Mouse (Mus musculus): ENCODE measurements around the gene Prkcz. TPM values are rescaled to one million over a fixed set of nuclear protein-coding genes. Genes with fewer than 3 reads are reported as not detected.
A peak's percentile ranks its signal among the peaks of the same experiment; 100 is the strongest.

Gene Prkcz
- polyA plus RNA-seq, 1 experiment from 2014 or later = 6.8 TPM

GRCm38 (mm10) chr4:155308679-155309078 lies 52.5 kb downstream of the Prkcz start:
- Histone ChIP-seq H3K27ac (ENCODE audit: low read depth, low read length) (no peak overlapping the region), H3K9me3 (replicated peaks; ENCODE audit: control insufficient read depth, low read length) (no peaks in the 10 kb centered on the region), H3K9ac (ENCODE audit: low read depth, low read length) (no peak overlapping the region), H3K27me3 (ENCODE audit: control insufficient read depth, insufficient read depth, low read length) (0 out of 2 replicates have a peak, but pooled peaks cover 3% of the 10 kb centered on the region), H3K4me1 (ENCODE audit: control insufficient read depth, insufficient read depth, low read length) (peaks cover 5% of the 10 kb centered on the region), H3K36me3 (ENCODE audit: control insufficient read depth, insufficient read depth, low read length) (no peaks in the 10 kb centered on the region), H3K4me2 (no peak overlapping the region), H3K4me3 (ENCODE audit: low read depth, low read length) (no peak overlapping the region)
- WGBS (ENCODE audit: insufficient replicate concordance) = 80% methylated on average over 12 of the region's 12 CpGs
- ATAC-seq (replicated peaks; ENCODE audit: insufficient number of reproducible peaks, low FRiP score, low TSS enrichment) = no peak

GRCm38 (mm10) chr4:155308068-155308467 lies 53.1 kb downstream of the Prkcz start:
- ATAC-seq (replicated peaks; ENCODE audit: insufficient number of reproducible peaks, low FRiP score, low TSS enrichment) = peak; percentile 63; the same call in 1 of the 2 replicates
- peak overlapping the region; percentile 46 for H3K4me2 ChIP-seq
- WGBS (ENCODE audit: insufficient replicate concordance) = 0% methylated on average over 11 of the region's 11 CpGs
- peaks cover 5% of the 10 kb centered on the region for H3K4me1 ChIP-seq (ENCODE audit: control insufficient read depth, insufficient read depth, low read length)
- no peaks in the 10 kb centered on the region for H3K36me3 ChIP-seq (ENCODE audit: control insufficient read depth, insufficient read depth, low read length)
- peak overlapping the region; percentile 49; the same call in 1 of the 2 replicates for H3K9ac ChIP-seq (ENCODE audit: low read depth, low read length)
- 0 out of 2 replicates have a peak, but pooled peaks cover 3% of the 10 kb centered on the region for H3K27me3 ChIP-seq (ENCODE audit: control insufficient read depth, insufficient read depth, low read length)
- H3K9me3 ChIP-seq (replicated peaks; ENCODE audit: control insufficient read depth, low read length) = no peaks in the 10 kb centered on the region
- peak overlapping the region; percentile 14; the same call in 1 of the 2 replicates for H3K4me3 ChIP-seq (ENCODE audit: low read depth, low read length)
- no peak overlapping the region for H3K27ac ChIP-seq (ENCODE audit: low read depth, low read length)

DNA sequence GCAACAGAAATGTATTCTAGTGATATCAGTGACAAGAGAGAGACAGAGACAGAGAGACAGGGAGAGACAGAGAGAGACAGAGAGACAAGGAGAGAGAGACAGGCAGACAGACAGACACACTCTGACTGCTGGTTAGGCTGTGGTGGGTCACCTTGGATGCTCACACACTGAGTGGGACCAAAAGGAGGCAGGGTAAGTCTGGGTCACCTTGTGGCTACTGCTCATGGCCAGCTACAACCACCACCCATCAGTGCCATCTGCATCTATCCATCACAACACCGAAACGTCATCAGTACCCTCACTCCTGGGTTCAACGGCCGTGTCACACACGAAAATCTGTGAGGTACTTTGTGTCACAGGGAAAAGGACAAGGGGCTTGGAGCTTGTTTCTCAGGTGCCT lies 53.6 kb downstream of the Prkcz start:
- no peak overlapping the region for H3K27ac ChIP-seq (ENCODE audit: low read depth, low read length)
- no peak for ATAC-seq (replicated peaks; ENCODE audit: insufficient number of reproducible peaks, low FRiP score, low TSS enrichment)
- H3K9me3 ChIP-seq (replicated peaks; ENCODE audit: control insufficient read depth, low read length) = no peaks in the 10 kb centered on the region
- peak overlapping the region; percentile 46 for H3K4me2 ChIP-seq
- H3K27me3 ChIP-seq (ENCODE audit: control insufficient read depth, insufficient read depth, low read length) = 0 out of 2 replicates have a peak, but pooled peaks cover 3% of the 10 kb centered on the region
- peaks cover 5% of the 10 kb centered on the region for H3K4me1 ChIP-seq (ENCODE audit: control insufficient read depth, insufficient read depth, low read length)
- WGBS (ENCODE audit: insufficient replicate concordance) = 71% methylated on average over 5 of the region's 5 CpGs
- peak overlapping the region; percentile 14; the same call in 1 of the 2 replicates for H3K4me3 ChIP-seq (ENCODE audit: low read depth, low read length)
- H3K9ac ChIP-seq (ENCODE audit: low read depth, low read length) = peak overlapping the region; percentile 49; the same call in 1 of the 2 replicates
- H3K36me3 ChIP-seq (ENCODE audit: control insufficient read depth, insufficient read depth, low read length) = no peaks in the 10 kb centered on the region

DNA sequence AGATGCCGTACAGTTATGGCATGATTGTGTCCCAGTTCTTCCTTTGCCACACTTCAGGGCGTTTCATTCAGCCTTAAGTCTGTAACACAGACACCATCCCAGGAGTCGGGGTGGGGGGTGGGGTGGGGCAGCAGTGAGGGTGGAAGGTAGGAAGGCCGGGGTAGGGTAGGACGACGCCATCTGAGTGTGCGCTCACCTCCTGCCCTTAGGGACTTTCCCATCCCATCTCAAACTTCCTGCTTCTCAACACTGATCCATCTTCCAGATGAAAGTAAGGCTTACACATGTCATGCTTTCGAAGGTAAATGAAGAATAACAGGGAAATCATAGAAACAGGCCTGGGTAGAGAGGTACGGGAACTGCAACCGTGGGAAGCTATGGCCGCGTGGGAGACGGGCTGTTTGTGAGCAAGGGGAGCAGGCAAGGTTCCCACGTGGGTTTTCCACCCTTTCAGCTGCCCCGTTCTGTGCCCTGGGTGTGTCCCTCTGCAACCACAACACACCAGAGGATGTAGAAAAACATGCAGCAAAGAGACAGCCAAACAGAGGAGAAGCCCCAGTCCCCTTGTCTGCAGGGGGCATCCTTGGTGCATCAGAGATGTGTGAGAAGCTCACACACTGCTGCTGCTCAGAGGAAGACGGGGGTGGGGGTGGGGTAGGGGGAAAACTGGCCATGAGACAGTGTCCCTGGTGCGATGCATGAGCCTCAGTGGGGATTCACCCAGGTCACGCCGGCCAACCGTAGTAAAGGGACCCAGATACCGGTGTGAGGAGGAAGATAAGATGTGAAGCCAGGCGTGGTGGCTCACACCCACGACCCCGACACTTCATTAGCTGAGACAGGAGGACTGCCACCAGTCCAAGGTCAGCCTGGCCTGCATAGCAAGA lies 54.6 kb downstream of the Prkcz start:
- H3K4me2 ChIP-seq = no peak overlapping the region
- H3K4me1 ChIP-seq (ENCODE audit: control insufficient read depth, insufficient read depth, low read length) = peaks cover 7% of the 10 kb centered on the region
- H3K4me3 ChIP-seq (ENCODE audit: low read depth, low read length) = no peak overlapping the region
- H3K36me3 ChIP-seq (ENCODE audit: control insufficient read depth, insufficient read depth, low read length) = no peaks in the 10 kb centered on the region
- 0 out of 2 replicates have a peak, but pooled peaks cover 3% of the 10 kb centered on the region for H3K27me3 ChIP-seq (ENCODE audit: control insufficient read depth, insufficient read depth, low read length)
- no peak overlapping the region for H3K9ac ChIP-seq (ENCODE audit: low read depth, low read length)
- ATAC-seq (replicated peaks; ENCODE audit: insufficient number of reproducible peaks, low FRiP score, low TSS enrichment) = no peak
- WGBS (ENCODE audit: insufficient replicate concordance) = 43% methylated on average over 24 of the region's 24 CpGs
- H3K27ac ChIP-seq (ENCODE audit: low read depth, low read length) = no peak overlapping the region
- H3K9me3 ChIP-seq (replicated peaks; ENCODE audit: control insufficient read depth, low read length) = no peaks in the 10 kb centered on the region

- Histone ChIP-seq H3K4me3 (ENCODE audit: low read depth, low read length) (no peak overlapping the region), H3K36me3 (ENCODE audit: control insufficient read depth, insufficient read depth, low read length) (no peaks in the 10 kb centered on the region), H3K27me3 (ENCODE audit: control insufficient read depth, insufficient read depth, low read length) (0 out of 2 replicates have a peak, but pooled peaks cover 3% of the 10 kb centered on the region), H3K9me3 (replicated peaks; ENCODE audit: control insufficient read depth, low read length) (no peaks in the 10 kb centered on the region), H3K9ac (ENCODE audit: low read depth, low read length) (no peak overlapping the region), H3K27ac (ENCODE audit: low read depth, low read length) (no peak overlapping the region), H3K4me1 (ENCODE audit: control insufficient read depth, insufficient read depth, low read length) (peaks cover 7% of the 10 kb centered on the region), H3K4me2 (no peak overlapping the region)
- 62% methylated on average over 8 of the region's 8 CpGs for WGBS (ENCODE audit: insufficient replicate concordance)
- no peak for ATAC-seq (replicated peaks; ENCODE audit: insufficient number of reproducible peaks, low FRiP score, low TSS enrichment)
These were observed 55.6 kb downstream of the Prkcz start for GRCm38 (mm10) chr4:155305531-155306031.

DNA sequence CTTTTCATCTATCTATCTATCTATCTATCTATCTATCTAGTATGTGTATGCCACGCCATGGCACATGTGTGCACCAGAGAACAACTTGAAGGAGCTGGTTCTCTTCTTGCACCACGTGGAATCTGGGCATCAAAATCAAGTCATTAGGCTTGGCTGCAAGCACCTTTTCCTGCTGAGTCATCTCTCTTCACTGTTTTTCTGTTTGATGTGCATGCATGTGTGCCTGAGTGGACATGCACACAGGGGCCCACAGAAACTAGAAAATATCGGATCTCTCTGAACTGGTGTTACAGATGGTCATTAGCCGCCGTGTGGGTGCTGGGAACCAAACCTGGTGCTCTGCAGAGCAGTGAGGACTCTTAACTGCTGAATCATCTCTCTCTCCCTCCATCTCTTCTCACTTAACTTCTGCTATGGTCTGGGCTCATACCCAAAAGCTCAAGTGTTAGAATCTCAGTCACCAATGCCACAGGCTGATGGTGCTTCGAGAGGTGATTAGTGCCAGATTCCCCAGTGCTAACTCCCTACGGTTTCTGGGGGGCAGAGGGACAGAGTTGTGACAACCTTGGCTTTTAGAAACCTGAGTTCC lies 56.6 kb downstream of the Prkcz start:
- 89% methylated on average over 7 of the region's 7 CpGs for WGBS (ENCODE audit: insufficient replicate concordance)
- no peak overlapping the region for H3K9ac ChIP-seq (ENCODE audit: low read depth, low read length)
- H3K27me3 ChIP-seq (ENCODE audit: control insufficient read depth, insufficient read depth, low read length) = 0 out of 2 replicates have a peak, but pooled peaks cover 3% of the 10 kb centered on the region
- no peak overlapping the region for H3K27ac ChIP-seq (ENCODE audit: low read depth, low read length)
- no peaks in the 10 kb centered on the region for H3K9me3 ChIP-seq (replicated peaks; ENCODE audit: control insufficient read depth, low read length)
- H3K36me3 ChIP-seq (ENCODE audit: control insufficient read depth, insufficient read depth, low read length) = no peaks in the 10 kb centered on the region
- no peak overlapping the region for H3K4me2 ChIP-seq
- H3K4me3 ChIP-seq (ENCODE audit: low read depth, low read length) = no peak overlapping the region
- peaks cover 7% of the 10 kb centered on the region for H3K4me1 ChIP-seq (ENCODE audit: control insufficient read depth, insufficient read depth, low read length)
- ATAC-seq (replicated peaks; ENCODE audit: insufficient number of reproducible peaks, low FRiP score, low TSS enrichment) = no peak

DNA sequence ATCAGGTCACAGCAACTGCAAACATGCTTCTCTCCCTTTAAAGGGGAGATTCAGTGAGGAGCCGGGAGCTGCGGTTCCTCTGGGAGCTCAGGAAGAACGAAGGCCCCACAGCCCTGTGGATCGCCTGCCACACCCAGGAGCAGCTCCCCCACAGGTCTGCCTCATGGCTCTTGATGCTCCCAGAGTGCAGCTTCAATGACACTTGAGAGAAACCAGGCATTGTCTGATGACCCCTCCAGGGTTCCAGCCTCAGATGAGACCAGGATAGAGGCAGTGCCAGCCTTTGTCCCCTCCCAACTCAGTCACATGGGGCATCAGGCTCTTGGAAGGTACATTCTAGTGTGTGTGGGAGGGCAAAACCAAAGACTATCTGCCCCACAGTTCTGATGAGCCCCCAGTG lies 59.2 kb downstream of the Prkcz start:
- Histone ChIP-seq H3K9ac (ENCODE audit: low read depth, low read length) (no peak overlapping the region), H3K4me2 (no peak overlapping the region), H3K27ac (ENCODE audit: low read depth, low read length) (no peak overlapping the region), H3K27me3 (ENCODE audit: control insufficient read depth, insufficient read depth, low read length) (0 out of 2 replicates have a peak, but pooled peaks cover 3% of the 10 kb centered on the region), H3K4me1 (ENCODE audit: control insufficient read depth, insufficient read depth, low read length) (0 out of 2 replicates have a peak, but pooled peaks cover 2% of the 10 kb centered on the region), H3K4me3 (ENCODE audit: low read depth, low read length) (no peak overlapping the region), H3K9me3 (replicated peaks; ENCODE audit: control insufficient read depth, low read length) (no peaks in the 10 kb centered on the region), H3K36me3 (ENCODE audit: control insufficient read depth, insufficient read depth, low read length) (no peaks in the 10 kb centered on the region)
- no peak for ATAC-seq (replicated peaks; ENCODE audit: insufficient number of reproducible peaks, low FRiP score, low TSS enrichment)
- WGBS (ENCODE audit: insufficient replicate concordance) = 23% methylated on average over 4 of the region's 4 CpGs

DNA sequence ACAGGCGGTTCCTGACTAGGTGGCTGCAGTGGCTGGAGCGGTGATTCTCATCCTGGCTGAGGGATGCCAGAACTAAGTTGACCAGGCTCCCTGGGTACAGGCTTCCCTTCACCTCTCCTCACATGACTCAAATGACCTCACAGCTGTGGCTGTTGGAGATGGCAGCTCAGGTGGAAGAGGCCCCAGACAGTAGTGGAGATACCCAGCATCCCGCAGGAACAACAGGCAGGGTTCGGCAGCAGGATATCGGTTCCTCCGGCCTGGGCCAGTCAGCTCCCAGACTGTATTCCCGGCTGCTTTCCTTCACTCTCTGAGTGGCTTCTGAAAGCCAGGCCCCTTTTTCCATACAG lies 60.1 kb downstream of the Prkcz start:
- no peaks in the 10 kb centered on the region for H3K9me3 ChIP-seq (replicated peaks; ENCODE audit: control insufficient read depth, low read length)
- no peaks in the 10 kb centered on the region for H3K36me3 ChIP-seq (ENCODE audit: control insufficient read depth, insufficient read depth, low read length)
- 0 out of 2 replicates have a peak, but pooled peaks cover 2% of the 10 kb centered on the region for H3K4me1 ChIP-seq (ENCODE audit: control insufficient read depth, insufficient read depth, low read length)
- no peak overlapping the region for H3K9ac ChIP-seq (ENCODE audit: low read depth, low read length)
- H3K4me2 ChIP-seq = no peak overlapping the region
- no peak for ATAC-seq (replicated peaks; ENCODE audit: insufficient number of reproducible peaks, low FRiP score, low TSS enrichment)
- WGBS (ENCODE audit: insufficient replicate concordance) = 79% methylated on average over 7 of the region's 7 CpGs
- no peak overlapping the region for H3K4me3 ChIP-seq (ENCODE audit: low read depth, low read length)
- H3K27ac ChIP-seq (ENCODE audit: low read depth, low read length) = no peak overlapping the region
- no peaks in the 10 kb centered on the region for H3K27me3 ChIP-seq (ENCODE audit: control insufficient read depth, insufficient read depth, low read length)

All from heart, embryonic 11.5 days (tissue).